Mouse (Mus musculus) heart, postnatal 0 days (tissue): ENCODE results near the gene Taar1. TPM values are rescaled to one million over a fixed set of nuclear protein-coding genes. Genes with fewer than 3 reads are reported as not detected.
A peak's percentile ranks its signal among the peaks of the same experiment; 100 is the strongest.

Experiments used
- ATAC-seq: fragments of 200-750 bp; cut with Nextera tagmentation; 2 replicates; pipeline ENCODE4 v1.8.0; 2017; ENCODE audit warnings: low read depth, moderate number of reproducible peaks, moderate library complexity; ENCODE audit not compliant: insufficient read depth
- DNase-seq: peaks from one replicate; pipeline ENCODE4 v3.0.0-alpha.2; 2016; ENCODE audit warnings: low spot score
- H3K27ac ChIP-seq: fragments of 300-500 bp; sonication (generic); 2 replicates; pipeline ENCODE4 v1.5.1; 2014; ENCODE audit warnings: low read depth, mild to moderate bottlenecking
- H3K27me3 ChIP-seq: fragments of 300-500 bp; sonication (generic); 2 replicates; pipeline ENCODE4 v1.6.1; 2014; ENCODE audit warnings: low read length, mixed read lengths; ENCODE audit not compliant: control insufficient read depth, insufficient read depth
- H3K36me3 ChIP-seq: fragments of 300-500 bp; sonication (generic); replicated peaks from 2 replicates; pipeline ENCODE4 v1.6.1; 2014; ENCODE audit warnings: low read length, mixed read lengths; ENCODE audit not compliant: control insufficient read depth, insufficient read depth
- H3K4me1 ChIP-seq: fragments of 300-500 bp; sonication (generic); 2 replicates; pipeline ENCODE4 v1.6.1; 2014; ENCODE audit warnings: antibody characterized with exemption; ENCODE audit not compliant: control insufficient read depth, insufficient read depth
- H3K4me2 ChIP-seq: fragments of 300-500 bp; sonication (generic); 2 replicates; pipeline ENCODE4 v1.6.1; 2014; ENCODE audit warnings: low read depth, mild to moderate bottlenecking, low read length, moderate library complexity
- H3K4me3 ChIP-seq: fragments of 300-500 bp; sonication (generic); 2 replicates; pipeline ENCODE4 v1.5.1; 2014; ENCODE audit warnings: low read depth, low read length
- H3K9ac ChIP-seq: fragments of 300-500 bp; sonication (generic); replicated peaks from 2 replicates; pipeline ENCODE4 v1.6.1; 2014; ENCODE audit warnings: low read depth, low read length, mixed read lengths
- H3K9me3 ChIP-seq: fragments of 300-500 bp; sonication (generic); replicated peaks from 2 replicates; pipeline ENCODE4 v1.6.1; 2016; ENCODE audit warnings: low read length; ENCODE audit not compliant: control insufficient read depth
- CTCF ChIP-seq: IDR thresholded peaks from 2 replicates; pipeline ENCODE4 v1.5.1; 2016; ENCODE audit warnings: antibody characterized with exemption, control low read depth, low read depth
- EP300 ChIP-seq: IDR thresholded peaks from 2 replicates; pipeline ENCODE4 v1.6.1; 2016; ENCODE audit warnings: antibody characterized with exemption, low read depth
- whole genome bisulfite sequencing: fragments of 180-500 bp; shearing (Covaris S2); extraction: QIAGEN DNeasy Blood & Tissue Kit; methylation state at CpG from one replicate; pipeline ENCODE4 v1.1.7; 2014; 5-methylcytosine and 5-hydroxymethylcytosine counted together
- polyA plus RNA-seq: library from polyadenylated mRNA; unstranded; fragments of >200 nt; fragmentation: Nextera tagmentation; extraction: Ambion mirVana; gene quantifications from 2 replicates; pipeline ENCODE4 v1.2.1, GENCODE M21; 2015
- total RNA-seq: library from RNA; depleted of rRNA; stranded (reverse); fragments of >200 nt; gene quantifications from 2 replicates; pipeline ENCODE4 v1.2.3, GENCODE M21; 2014; ENCODE audit warnings: low replicate concordance; rRNA removed

Gene Taar1
- total and polyA plus RNA-seq, 2 experiments from 2014 or later: not detected

- Histone ChIP-seq H3K4me2 (no peak within 1 kb of the TSS), H3K27ac (no peak within 1 kb of the TSS), H3K27me3 (no peaks in the 10 kb centered on the region), H3K36me3 (no peaks in the 10 kb centered on the region), H3K4me3 (no peak within 1 kb of the TSS), H3K4me1 (no peaks in the 10 kb centered on the region), H3K9me3 (0 out of 2 replicates have a peak, but pooled peaks cover 3% of the 10 kb centered on the region), H3K9ac (no peak within 1 kb of the TSS)
- ATAC-seq: no peak
- WGBS: 91% methylated on average over 13 of the region's 13 CpGs
- TF ChIP-seq EP300: no peak
- TF ChIP-seq CTCF: no peak
- DNase-seq: no peak
Measured at GRCm38 (mm10) chr10:23960444-23960915, 40.3 kb downstream of the Taar1 start, which contains the start of gene Taar4. Gene Taar4 (plus strand): TSS chr10:23960494.

GRCm38 (mm10) chr10:23963444-23963843 lies 43.3 kb downstream of the Taar1 start:
- peak; percentile 39 for DNase-seq
- H3K27ac ChIP-seq: no peak overlapping the region

GRCm38 (mm10) chr10:23964921-23965610 lies 44.9 kb downstream of the Taar1 start:
- Histone ChIP-seq H3K27me3 (no peaks in the 10 kb centered on the region), H3K4me1 (no peaks in the 10 kb centered on the region), H3K9ac (no peak overlapping the region), H3K4me3 (no peak overlapping the region), H3K4me2 (no peak overlapping the region), H3K9me3 (0 out of 2 replicates have a peak, but pooled peaks cover 3% of the 10 kb centered on the region), H3K36me3 (no peaks in the 10 kb centered on the region), H3K27ac (no peak overlapping the region)
- no peak for TF ChIP-seq EP300
- no peak for TF ChIP-seq CTCF
- no peak for DNase-seq
- WGBS: 75% methylated on average over 6 of the region's 6 CpGs
- ATAC-seq: no peak

More at GRCm38 (mm10) chr10:23963444-23963843, 43.3 kb downstream of the Taar1 start:
- WGBS: 43% methylated on average over 3 of the region's 3 CpGs
- no peaks in the 10 kb centered on the region for H3K36me3 ChIP-seq
- TF ChIP-seq EP300: no peak
- TF ChIP-seq CTCF: no peak
- H3K27me3 ChIP-seq: no peaks in the 10 kb centered on the region
- H3K9me3 ChIP-seq: 0 out of 2 replicates have a peak, but pooled peaks cover 3% of the 10 kb centered on the region
- no peak overlapping the region for H3K4me3 ChIP-seq
- no peaks in the 10 kb centered on the region for H3K4me1 ChIP-seq
- no peak for ATAC-seq
- no peak overlapping the region for H3K9ac ChIP-seq
- H3K4me2 ChIP-seq: no peak overlapping the region

GRCm38 (mm10) chr10:23970656-23971165 lies 50.6 kb downstream of the Taar1 start, which contains the start of gene Taar5:
Gene Taar5 (plus strand): TSS chr10:23970706.
- 82% methylated on average over 11 of the region's 11 CpGs for WGBS
- no peaks in the 10 kb centered on the region for H3K27me3 ChIP-seq
- no peak within 1 kb of the TSS for H3K9ac ChIP-seq
- no peak within 1 kb of the TSS for H3K27ac ChIP-seq
- no peaks in the 10 kb centered on the region for H3K36me3 ChIP-seq
- no peaks in the 10 kb centered on the region for H3K9me3 ChIP-seq
- no peak within 1 kb of the TSS for H3K4me3 ChIP-seq
- DNase-seq: no peak
- no peaks in the 10 kb centered on the region for H3K4me1 ChIP-seq
- TF ChIP-seq EP300: no peak
- no peak for TF ChIP-seq CTCF
- H3K4me2 ChIP-seq: no peak within 1 kb of the TSS
- no peak for ATAC-seq

Other genes with a start within 250 kb of the Taar1 start
- 2,923 and 3,021 TPM in 2 replicates for gene Rps12, start 133.1 kb upstream of the Taar1 start, total RNA-seq
- gene Rps12, start 133.1 kb upstream of the Taar1 start, polyA plus RNA-seq: 83.1 and 86.0 TPM in 2 replicates
- gene Slc18b1, start 123.4 kb upstream of the Taar1 start, total RNA-seq: 7.2 and 10.1 TPM in 2 replicates
- gene Slc18b1, start 123.4 kb upstream of the Taar1 start, polyA plus RNA-seq: 4.6 and 5.4 TPM in 2 replicates
- 0.62 TPM in 1 of 2 replicates, not detected in the other for gene Vnn3, start 68.9 kb upstream of the Taar1 start, total RNA-seq
- 0.08 and 0.12 TPM in 2 replicates for gene Vnn3, start 68.9 kb upstream of the Taar1 start, polyA plus RNA-seq
- 3.4 and 7.3 TPM in 2 replicates for gene Vnn1, start 25.7 kb upstream of the Taar1 start, total RNA-seq
- 0.68 and 0.74 TPM in 2 replicates for gene Vnn1, start 25.7 kb upstream of the Taar1 start, polyA plus RNA-seq
- gene Taar2, start 18.2 kb downstream of the Taar1 start, total RNA-seq: not detected in 2 replicates
- not detected in 2 replicates for gene Taar2, start 18.2 kb downstream of the Taar1 start, polyA plus RNA-seq
- gene Taar3, start 29.2 kb downstream of the Taar1 start, total RNA-seq: not detected in 2 replicates
- not detected in 2 replicates for gene Taar3, start 29.2 kb downstream of the Taar1 start, polyA plus RNA-seq
- gene Taar4, start 40.1 kb downstream of the Taar1 start, total RNA-seq: not detected in 2 replicates
- gene Taar4, start 40.1 kb downstream of the Taar1 start, polyA plus RNA-seq: not detected in 2 replicates
- gene Taar5, start 50.4 kb downstream of the Taar1 start, total RNA-seq: not detected in 2 replicates
- not detected in 2 replicates for gene Taar5, start 50.4 kb downstream of the Taar1 start, polyA plus RNA-seq
- gene Taar6, start 65.3 kb downstream of the Taar1 start, total RNA-seq: not detected in 2 replicates
- gene Taar6, start 65.3 kb downstream of the Taar1 start, polyA plus RNA-seq: not detected in 2 replicates
- not detected in 2 replicates for gene Taar7a, start 73.1 kb downstream of the Taar1 start, total RNA-seq
- gene Taar7a, start 73.1 kb downstream of the Taar1 start, polyA plus RNA-seq: not detected in 2 replicates
- not detected in 2 replicates for gene Taar7b, start 79.6 kb downstream of the Taar1 start, total RNA-seq
- gene Taar7b, start 79.6 kb downstream of the Taar1 start, polyA plus RNA-seq: not detected in 2 replicates
- not detected in 2 replicates for gene Taar7d, start 106.9 kb downstream of the Taar1 start, total RNA-seq
- not detected in 2 replicates for gene Taar7d, start 106.9 kb downstream of the Taar1 start, polyA plus RNA-seq
- not detected in 2 replicates for gene Taar7e, start 117.3 kb downstream of the Taar1 start, total RNA-seq
- not detected in 2 replicates for gene Taar7e, start 117.3 kb downstream of the Taar1 start, polyA plus RNA-seq
- gene Taar7f, start 129.2 kb downstream of the Taar1 start, total RNA-seq: not detected in 2 replicates
- not detected in 2 replicates for gene Taar7f, start 129.2 kb downstream of the Taar1 start, polyA plus RNA-seq
- gene Taar8a, start 156.1 kb downstream of the Taar1 start, total RNA-seq: not detected in 2 replicates
- gene Taar8a, start 156.1 kb downstream of the Taar1 start, polyA plus RNA-seq: not detected in 2 replicates
- gene Taar8b, start 171.9 kb downstream of the Taar1 start, total RNA-seq: not detected in 2 replicates
- gene Taar8b, start 171.9 kb downstream of the Taar1 start, polyA plus RNA-seq: not detected in 2 replicates
- not detected in 2 replicates for gene Taar8c, start 181.6 kb downstream of the Taar1 start, total RNA-seq
- not detected in 2 replicates for gene Taar8c, start 181.6 kb downstream of the Taar1 start, polyA plus RNA-seq
- not detected in 2 replicates for gene Taar9, start 189.2 kb downstream of the Taar1 start, total RNA-seq
- not detected in 2 replicates for gene Taar9, start 189.2 kb downstream of the Taar1 start, polyA plus RNA-seq
- 30.1 and 35.6 TPM in 2 replicates for gene Stx7, start 228.9 kb downstream of the Taar1 start, total RNA-seq
- 67.8 and 68.8 TPM in 2 replicates for gene Stx7, start 228.9 kb downstream of the Taar1 start, polyA plus RNA-seq